Mouse (Mus musculus) lung, embryonic 15.5 days (tissue): ENCODE data around the gene Mogs. TPM values are rescaled to one million over a fixed set of nuclear protein-coding genes. Genes with fewer than 3 reads are reported as not detected.

Source experiments
- ATAC-seq: fragments of 200-750 bp; cut with Nextera tagmentation; 2 replicates; pipeline ENCODE4 v1.8.0; 2017; ENCODE audit warnings: moderate number of reproducible peaks, borderline replicate concordance; ENCODE audit not compliant: low FRiP score, low TSS enrichment; ENCODE audit errors: extremely low read depth
- H3K27ac ChIP-seq: fragments of 300-500 bp; sonication (generic); 2 replicates; pipeline ENCODE4 v1.5.1; 2015; ENCODE audit warnings: moderate library complexity, mild to moderate bottlenecking, inconsistent platforms
- H3K27me3 ChIP-seq: fragments of 300-500 bp; sonication (generic); 2 replicates; pipeline ENCODE4 v1.6.1; 2015; ENCODE audit warnings: inconsistent platforms
- H3K36me3 ChIP-seq: fragments of 300-500 bp; sonication (generic); 2 replicates; pipeline ENCODE4 v1.6.1; 2015; ENCODE audit warnings: inconsistent platforms
- H3K4me1 ChIP-seq: fragments of 300-500 bp; sonication (generic); 2 replicates; pipeline ENCODE4 v1.6.1; 2015; ENCODE audit warnings: inconsistent platforms
- H3K4me2 ChIP-seq: fragments of 300-500 bp; sonication (generic); 2 replicates; pipeline ENCODE4 v1.6.1; 2015; ENCODE audit warnings: inconsistent platforms, mild to moderate bottlenecking, moderate library complexity
- H3K4me3 ChIP-seq: fragments of 300-500 bp; sonication (generic); 2 replicates; pipeline ENCODE4 v1.5.1; 2015; ENCODE audit warnings: mild to moderate bottlenecking, inconsistent platforms
- H3K9ac ChIP-seq: fragments of 300-500 bp; sonication (generic); 2 replicates; pipeline ENCODE4 v1.6.1; 2015; ENCODE audit warnings: inconsistent platforms
- H3K9me3 ChIP-seq: fragments of 300-500 bp; sonication (generic); 2 replicates; pipeline ENCODE4 v1.6.1; 2016; ENCODE audit warnings: inconsistent platforms
- WGBS: fragments of 180-500 bp; shearing (Covaris S2); methylation state at CpG from one replicate; pipeline ENCODE4 v1.1.7; 2015; 5-methylcytosine and 5-hydroxymethylcytosine counted together
- polyA plus RNA-seq: library from polyadenylated mRNA; unstranded; fragments of >200 nt; fragmentation: Nextera tagmentation; extraction: Ambion mirVana; gene quantifications from 2 replicates; pipeline ENCODE4 v1.2.1, GENCODE M21; 2015

The Mogs gene
- polyA plus RNA-seq, 1 experiment from 2014 or later = 54.5 TPM

- Histone ChIP-seq H3K4me2 (no peak overlapping the region), H3K9ac (no peak overlapping the region), H3K27me3 (no peaks in the 10 kb centered on the region), H3K36me3 (peaks cover 26% of the 10 kb centered on the region), H3K4me3 (no peak overlapping the region), H3K9me3 (no peaks in the 10 kb centered on the region), H3K4me1 (peaks cover 51% of the 10 kb centered on the region), H3K27ac (no peak overlapping the region)
- WGBS = 71% methylated on average over 11 of the region's 11 CpGs
- ATAC-seq = no peak
Observed at GRCm38 (mm10) chr6:83118369-83118768, 3.1 kb downstream of the Mogs start.

GRCm38 (mm10) chr6:83118825-83119733 is 3.8 kb downstream of the Mogs start:
- Histone ChIP-seq H3K27me3 (no peaks in the 10 kb centered on the region), H3K27ac (no peak overlapping the region), H3K4me1 (peaks cover 55% of the 10 kb centered on the region), H3K4me3 (no peak overlapping the region), H3K36me3 (peaks cover 26% of the 10 kb centered on the region), H3K4me2 (peak overlapping the region; percentile 97), H3K9ac (no peak overlapping the region), H3K9me3 (no peaks in the 10 kb centered on the region)
- no peak for ATAC-seq
- WGBS = 69% methylated on average over 14 of the region's 14 CpGs

GRCm38 (mm10) chr6:83119734-83120051 is 4.4 kb downstream of the Mogs start:
- H3K4me3 ChIP-seq = peak overlapping the region; percentile 73
- peak overlapping the region; percentile 85 for H3K9ac ChIP-seq
- no peak for ATAC-seq
- no peak overlapping the region for H3K27ac ChIP-seq
- H3K36me3 ChIP-seq = peaks cover 26% of the 10 kb centered on the region
- H3K27me3 ChIP-seq = no peaks in the 10 kb centered on the region
- peak overlapping the region; percentile 97 for H3K4me2 ChIP-seq
- peaks cover 56% of the 10 kb centered on the region for H3K4me1 ChIP-seq
- 60% methylated on average over 7 of the region's 7 CpGs for WGBS
- no peaks in the 10 kb centered on the region for H3K9me3 ChIP-seq

GRCm38 (mm10) chr6:83120930-83121862 is 5.9 kb downstream of the Mogs start, which contains the start of gene Wbp1:
TSS of gene Wbp1 (minus strand) at chr6:83121559.
- peak; percentile 95 for ATAC-seq
- Histone ChIP-seq H3K4me3 (peak within 1 kb of the TSS; percentile 73), H3K27ac (peak within 1 kb of the TSS; percentile 98), H3K4me2 (peak within 1 kb of the TSS; percentile 97), H3K36me3 (peaks cover 26% of the 10 kb centered on the region), H3K9me3 (no peaks in the 10 kb centered on the region), H3K27me3 (no peaks in the 10 kb centered on the region), H3K9ac (peak within 1 kb of the TSS; percentile 85), H3K4me1 (peaks cover 52% of the 10 kb centered on the region)
- WGBS = under 1% methylated on average over 38 of the region's 38 CpGs

- Histone ChIP-seq H3K9ac (peak overlapping the region; percentile 85), H3K4me3 (peak overlapping the region; percentile 73), H3K27ac (peak overlapping the region; percentile 98), H3K4me2 (peak overlapping the region; percentile 97), H3K27me3 (no peaks in the 10 kb centered on the region), H3K36me3 (peaks cover 26% of the 10 kb centered on the region), H3K4me1 (peaks cover 44% of the 10 kb centered on the region), H3K9me3 (no peaks in the 10 kb centered on the region)
- WGBS = under 1% methylated on average over 47 of the region's 52 CpGs
- ATAC-seq = peak; percentile 1; the same call in 1 of the 2 replicates
Observed at GRCm38 (mm10) chr6:83121863-83122710, 6.8 kb downstream of the Mogs start.

GRCm38 (mm10) chr6:83122961-83123360 is 7.7 kb downstream of the Mogs start:
- Histone ChIP-seq H3K9ac (0 out of 2 replicates have a peak overlapping the region, but pooled peaks have one; percentile 8), H3K9me3 (no peaks in the 10 kb centered on the region), H3K27ac (no peak overlapping the region), H3K36me3 (peaks cover 18% of the 10 kb centered on the region), H3K4me1 (peaks cover 44% of the 10 kb centered on the region), H3K4me2 (peak overlapping the region; percentile 97), H3K27me3 (no peaks in the 10 kb centered on the region), H3K4me3 (peak overlapping the region; percentile 73)
- ATAC-seq = no peak
- 79% methylated on average over 5 of the region's 5 CpGs for WGBS

GRCm38 (mm10) chr6:83124851-83125312 is 9.6 kb downstream of the Mogs start:
- Histone ChIP-seq H3K4me3 (peak overlapping the region; percentile 68), H3K9ac (peak overlapping the region; percentile 65), H3K4me1 (peaks cover 37% of the 10 kb centered on the region), H3K36me3 (no peaks in the 10 kb centered on the region), H3K4me2 (peak overlapping the region; percentile 94), H3K27ac (peak overlapping the region; percentile 60), H3K9me3 (no peaks in the 10 kb centered on the region), H3K27me3 (no peaks in the 10 kb centered on the region)
- under 1% methylated on average over 30 of the region's 30 CpGs for WGBS
- no peak; the same call in 1 of the 2 replicates for ATAC-seq

GRCm38 (mm10) chr6:83125331-83125730 is 10.0 kb downstream of the Mogs start, which contains the start of gene Ino80b:
TSS of gene Ino80b (minus strand) at chr6:83125431.
- WGBS = 17% methylated on average over 5 of the region's 5 CpGs
- Histone ChIP-seq H3K4me2 (peak within 1 kb of the TSS; percentile 94), H3K4me1 (peaks cover 33% of the 10 kb centered on the region), H3K36me3 (no peaks in the 10 kb centered on the region), H3K27ac (peak within 1 kb of the TSS; percentile 60), H3K4me3 (peak within 1 kb of the TSS; percentile 68), H3K9me3 (no peaks in the 10 kb centered on the region), H3K9ac (peak within 1 kb of the TSS; percentile 65), H3K27me3 (no peaks in the 10 kb centered on the region)
- no peak for ATAC-seq

- H3K27ac ChIP-seq = no peak overlapping the region
- H3K27me3 ChIP-seq = no peaks in the 10 kb centered on the region
- no peak for ATAC-seq
- no peak overlapping the region for H3K9ac ChIP-seq
- WGBS = 91% methylated on average over 5 of the region's 5 CpGs
- H3K4me2 ChIP-seq = no peak overlapping the region
- H3K4me3 ChIP-seq = no peak overlapping the region
- no peaks in the 10 kb centered on the region for H3K36me3 ChIP-seq
- peaks cover 34% of the 10 kb centered on the region for H3K4me1 ChIP-seq
- no peaks in the 10 kb centered on the region for H3K9me3 ChIP-seq
Observed at GRCm38 (mm10) chr6:83127419-83127818, 12.1 kb downstream of the Mogs start.

- ATAC-seq = peak; percentile 39; the same call in 1 of the 2 replicates
- Histone ChIP-seq H3K27ac (peak overlapping the region; percentile 74), H3K4me1 (peaks cover 30% of the 10 kb centered on the region), H3K4me2 (peak overlapping the region; percentile 24; the same call in 1 of the 2 replicates), H3K36me3 (no peaks in the 10 kb centered on the region), H3K9me3 (no peaks in the 10 kb centered on the region), H3K4me3 (no peak overlapping the region), H3K9ac (no peak overlapping the region), H3K27me3 (no peaks in the 10 kb centered on the region)
- WGBS = 39% methylated on average over 6 of the region's 6 CpGs
Observed at GRCm38 (mm10) chr6:83131469-83132034, 16.3 kb downstream of the Mogs start.
